Mouse (Mus musculus): Measurements from ENCODE around the gene Hist1h4i.
"Not testable (repeated sequence)": the region's sequence is repeated elsewhere in the genome, so short reads cannot be mapped to it uniquely, and the experiment has no call there.

Gene Hist1h4i

DNA sequence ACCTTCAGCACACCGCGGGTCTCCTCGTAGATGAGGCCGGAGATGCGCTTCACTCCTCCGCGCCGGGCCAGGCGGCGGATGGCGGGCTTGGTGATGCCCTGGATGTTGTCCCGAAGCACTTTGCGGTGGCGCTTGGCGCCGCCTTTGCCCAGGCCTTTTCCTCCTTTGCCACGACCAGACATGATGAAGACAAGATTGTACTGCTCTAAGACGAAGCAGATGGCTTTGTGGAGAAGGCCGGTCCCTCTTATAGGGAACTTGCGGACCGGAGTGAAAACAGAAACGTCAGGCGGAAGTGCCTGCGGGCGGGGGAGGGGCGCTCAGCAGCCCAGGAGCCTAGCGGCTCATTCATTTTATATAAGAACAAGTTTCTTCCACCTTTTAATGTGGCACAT, at the start of gene Hist1h4i:
Gene Hist1h4i (minus strand): TSS at position 221 of the 395 bp plus-strand sequence.
- DNase-seq (ENCODE audit: low read depth in 2 of 2, low spot score in 2 of 2): peak; percentile 79 to 85

DNA sequence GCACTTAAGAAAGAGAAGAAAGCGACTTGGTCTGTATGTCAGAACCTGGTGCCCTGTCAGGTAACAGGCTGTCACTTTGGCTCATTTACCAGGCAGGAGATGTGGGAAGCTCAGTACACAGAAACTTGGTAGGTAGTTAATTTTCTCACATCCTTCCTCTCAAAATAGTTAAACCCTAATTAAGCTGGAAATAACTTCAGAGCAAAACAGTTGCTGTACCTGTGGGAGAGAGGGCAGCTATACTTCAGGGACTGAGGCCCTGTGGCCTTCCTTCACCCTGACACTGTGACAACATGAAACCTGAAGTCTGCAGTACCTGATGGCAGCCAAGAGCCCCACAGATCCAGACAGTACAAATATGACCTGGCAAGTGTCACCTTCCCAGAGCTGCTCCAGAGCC, 43.0 kb upstream of the Hist1h4i start, which contains the start of gene Vmn1r188:
Gene Vmn1r188 (plus strand): TSS at position 301 of the 400 bp plus-strand sequence.
- DNase-seq (ENCODE audit: low read depth in 2 of 2, low spot score in 2 of 2): not testable (repeated sequence)

DNA sequence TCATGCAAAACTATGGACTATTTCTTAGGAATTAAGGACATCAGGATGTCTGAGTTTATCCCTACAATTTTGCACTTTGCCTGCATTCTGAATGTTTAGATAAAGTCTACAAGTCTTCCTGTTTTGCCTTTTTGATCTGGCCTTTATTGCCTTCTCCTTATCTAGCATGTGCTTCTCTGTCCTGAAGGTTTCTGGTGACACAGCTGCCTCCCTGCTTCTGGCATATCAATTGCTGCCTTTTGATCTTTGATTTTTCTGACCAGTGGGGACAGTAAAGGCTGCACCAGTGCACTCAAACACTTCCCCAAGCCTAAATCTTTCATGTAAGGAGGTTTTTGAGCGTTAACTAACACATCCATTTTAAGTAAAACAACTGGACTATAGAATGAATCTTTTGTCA, 22.3 kb upstream of the Hist1h4i start:
- no peak for DNase-seq (ENCODE audit: low read depth in 2 of 2, low spot score in 2 of 2)

DNA sequence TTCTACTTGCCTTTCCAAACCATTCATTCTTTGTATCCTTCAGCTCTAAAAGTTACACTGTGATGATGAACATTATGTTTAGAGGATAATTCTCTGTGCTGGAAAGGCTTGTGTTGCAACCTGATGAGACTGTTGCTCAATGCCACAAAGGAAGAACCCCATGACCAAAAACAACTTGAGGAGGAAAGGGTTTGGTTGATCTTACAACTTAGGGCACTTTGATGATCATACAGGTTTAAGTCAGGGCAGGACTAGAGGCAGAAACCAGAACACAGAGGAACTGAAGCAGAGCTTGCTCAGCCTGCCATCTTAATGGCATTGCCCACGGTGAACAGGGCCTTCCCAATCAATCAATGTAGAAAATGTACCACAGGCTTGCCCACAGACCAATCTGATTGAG, 20.3 kb upstream of the Hist1h4i start:
- DNase-seq (ENCODE audit: low read depth in 2 of 2, low spot score in 2 of 2): no peak

DNA sequence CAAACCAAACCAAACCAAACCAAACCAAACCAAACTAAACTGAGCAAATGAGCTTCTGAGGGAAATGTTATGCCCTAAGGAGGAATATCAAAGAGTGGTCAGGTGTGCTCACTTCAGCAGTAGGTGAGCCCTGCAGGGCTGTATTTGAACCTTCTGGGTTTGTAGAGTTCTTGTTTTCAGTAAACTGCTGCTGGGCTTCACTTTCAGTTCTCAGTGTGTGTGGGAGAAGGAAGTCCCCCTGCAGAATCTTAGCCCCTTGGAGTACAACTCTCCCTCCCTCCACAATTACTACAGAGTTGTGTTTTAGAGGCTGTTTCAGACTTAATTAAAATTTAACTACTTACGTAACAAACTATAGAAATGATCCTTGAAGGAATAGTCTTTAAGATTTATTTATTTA, 12.6 kb upstream of the Hist1h4i start:
- no peak for DNase-seq (ENCODE audit: low read depth in 2 of 2, low spot score in 2 of 2)

DNA sequence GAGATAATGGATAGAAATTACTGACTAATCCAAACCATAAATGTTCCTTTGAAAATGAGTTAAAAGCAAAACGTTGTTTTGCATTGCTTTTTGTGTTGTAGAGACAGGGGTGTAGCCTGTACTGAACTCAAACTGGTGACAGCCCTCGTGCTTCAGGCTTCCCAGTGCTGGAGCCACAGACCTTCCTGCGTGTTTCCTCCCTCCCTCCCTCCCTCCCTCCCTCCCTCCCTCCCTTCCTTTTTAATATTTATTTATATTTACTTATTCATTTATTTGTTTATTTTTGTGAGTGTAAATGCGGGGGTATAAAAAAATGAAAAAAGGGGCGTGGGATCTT, 10.3 kb upstream of the Hist1h4i start:
- DNase-seq (ENCODE audit: low read depth in 2 of 2, low spot score in 2 of 2): no peak

DNA sequence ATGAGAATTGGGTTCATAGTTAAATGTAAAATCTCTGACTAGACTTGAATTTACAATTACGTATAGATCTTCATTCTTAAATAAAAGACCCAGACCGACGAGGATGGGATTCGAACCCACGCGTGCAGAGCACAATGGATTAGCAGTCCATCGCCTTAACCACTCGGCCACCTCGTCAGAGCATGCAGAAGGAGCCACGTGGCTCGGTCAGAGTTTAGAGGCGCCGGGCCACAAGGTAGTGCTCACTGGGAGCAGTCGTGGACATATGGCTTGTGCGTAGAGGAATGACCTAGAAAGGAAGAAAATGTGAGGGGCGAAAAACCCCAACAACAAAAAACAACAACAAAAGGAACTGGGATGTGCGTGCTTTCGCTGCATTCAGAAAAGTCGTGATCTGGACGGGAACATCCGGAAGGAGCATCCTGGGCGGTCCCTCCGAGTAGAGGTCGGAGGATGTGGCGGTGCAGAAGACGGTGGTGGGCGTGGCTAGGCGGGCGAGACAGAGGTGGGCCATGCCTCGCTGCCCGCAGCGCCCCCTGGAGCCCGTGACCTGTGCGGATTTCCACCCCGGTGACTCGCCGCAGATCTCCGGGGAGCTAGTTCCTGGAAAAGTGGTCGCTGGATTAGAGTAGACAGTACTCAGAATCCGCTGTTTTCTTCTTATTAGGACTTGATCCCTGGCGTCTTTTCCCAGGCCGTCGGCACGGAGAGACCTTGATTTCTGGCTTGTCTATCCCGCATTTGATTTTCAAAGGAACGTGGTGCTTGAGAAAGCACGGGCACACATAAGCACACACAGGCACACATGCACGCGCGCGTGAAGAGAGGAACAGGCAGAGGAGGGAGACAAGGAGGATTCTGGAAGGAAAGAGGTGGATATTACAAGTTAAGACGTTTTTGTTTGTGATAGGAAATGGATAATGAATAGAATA, 9.7 kb upstream of the Hist1h4i start:
- DNase-seq (ENCODE audit: low read depth in 2 of 2, low spot score in 2 of 2): peak; percentile 75 to 84

DNA sequence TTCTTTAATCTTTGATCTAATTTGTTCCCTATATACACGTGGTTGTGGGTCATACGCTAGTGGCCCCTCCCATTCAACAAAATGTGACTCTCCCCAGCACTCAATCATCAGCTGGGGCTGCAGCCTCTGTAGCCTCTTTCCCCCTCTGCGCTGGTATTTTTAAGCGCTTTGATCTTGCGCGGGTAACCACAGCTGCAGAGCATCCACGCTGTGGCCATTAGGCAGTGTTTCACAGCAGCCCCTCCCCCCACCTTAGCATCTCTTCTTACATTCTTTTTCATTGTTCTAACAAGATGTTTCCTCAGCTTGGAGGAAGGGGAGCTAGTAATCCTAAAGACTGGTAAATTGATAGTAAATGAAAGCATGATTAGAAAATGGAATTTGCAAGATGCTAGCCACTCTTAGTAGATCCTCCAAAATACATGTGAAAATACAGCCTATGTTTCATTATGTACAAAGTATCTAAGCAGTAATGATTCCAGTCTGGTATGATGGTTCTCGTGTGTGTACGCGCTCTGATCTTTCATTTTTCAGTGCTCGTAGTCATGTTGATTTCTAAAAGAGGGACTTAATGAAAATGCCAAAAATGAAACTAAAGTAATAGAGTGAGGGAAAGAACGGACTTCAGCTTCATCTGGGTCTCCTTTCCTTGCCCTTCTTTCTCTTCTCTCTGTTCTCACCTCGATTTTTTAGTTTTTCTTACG, 8.7 kb upstream of the Hist1h4i start:
- DNase-seq (ENCODE audit: low read depth in 2 of 2, low spot score in 2 of 2): peak in 1 of 2 experiments; percentile 51

DNA sequence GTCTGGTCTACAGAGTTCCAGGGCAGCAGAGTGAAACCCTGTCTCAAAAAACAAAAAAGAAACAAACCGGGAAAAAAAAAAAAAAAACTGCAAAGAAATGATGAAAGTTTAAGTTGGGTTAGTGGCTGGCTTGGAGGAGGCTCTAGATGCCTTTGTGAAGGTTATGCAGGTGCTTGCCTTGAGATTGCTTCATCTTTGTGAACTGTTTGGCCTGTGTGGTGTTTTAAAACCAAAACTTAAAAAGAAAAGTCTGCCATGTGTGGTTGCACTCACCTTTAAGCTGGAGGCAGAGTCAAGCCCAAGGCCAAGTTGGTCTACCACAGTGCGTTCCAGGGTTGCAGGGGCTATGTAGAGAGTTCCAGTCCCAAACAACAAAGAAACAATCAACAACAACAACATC, 7.9 kb upstream of the Hist1h4i start:
- DNase-seq (ENCODE audit: low read depth in 2 of 2, low spot score in 2 of 2): no peak

DNA sequence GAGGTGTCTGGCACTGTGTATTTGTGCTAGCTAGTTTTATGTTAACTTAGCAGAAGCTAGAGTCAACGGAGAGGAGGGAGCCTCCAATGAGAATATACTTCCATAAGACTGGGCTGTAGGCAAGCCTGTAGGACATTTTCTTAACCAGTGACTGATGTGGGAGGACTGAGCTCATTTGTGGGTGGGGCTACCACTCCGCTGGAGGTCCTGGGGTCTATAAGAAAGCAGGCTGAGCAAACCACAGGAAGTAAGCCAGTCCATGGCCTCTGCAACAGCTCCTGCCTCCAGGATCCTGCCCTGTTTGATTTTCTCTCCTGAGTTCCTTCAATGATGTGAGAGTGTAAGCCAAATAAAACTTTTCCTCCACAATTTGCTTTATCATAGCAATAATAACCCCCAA, 4.1 kb upstream of the Hist1h4i start:
- no peak for DNase-seq (ENCODE audit: low read depth in 2 of 2, low spot score in 2 of 2)

DNA sequence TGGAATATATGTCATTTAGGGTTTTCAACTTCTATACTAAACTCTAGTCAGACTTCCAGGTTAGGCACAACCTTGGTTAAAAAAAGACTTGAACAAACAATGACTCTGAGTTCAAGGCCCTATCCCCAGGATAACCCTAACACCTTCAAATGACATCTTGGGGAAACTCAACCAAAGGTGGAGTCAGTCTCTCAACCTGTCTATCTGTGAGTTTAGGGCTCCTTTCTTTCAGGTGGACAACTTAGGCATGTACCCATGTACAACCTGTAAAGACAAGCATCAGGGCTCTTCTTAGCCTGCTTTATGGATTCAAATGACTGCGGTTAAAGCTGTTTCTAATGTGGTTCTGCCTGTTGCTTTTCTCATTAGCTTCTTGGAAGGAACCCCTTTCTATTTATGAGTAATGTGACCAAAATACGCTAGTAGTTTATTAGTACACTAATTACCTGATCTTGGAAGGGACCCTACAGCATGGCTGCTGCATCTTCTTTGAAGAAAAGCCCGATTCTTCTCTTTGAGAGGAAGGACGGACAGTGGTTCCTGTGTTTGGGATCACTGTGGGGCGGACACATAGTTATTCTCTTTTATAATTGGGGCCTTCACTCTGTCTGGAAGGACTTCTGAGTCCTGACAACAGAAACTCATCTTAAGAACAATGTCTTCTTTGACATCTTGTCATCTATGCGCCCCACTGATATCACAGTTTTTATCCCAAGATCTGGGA, 3.4 kb upstream of the Hist1h4i start:
- no peak for DNase-seq (ENCODE audit: low read depth in 2 of 2, low spot score in 2 of 2)

DNA sequence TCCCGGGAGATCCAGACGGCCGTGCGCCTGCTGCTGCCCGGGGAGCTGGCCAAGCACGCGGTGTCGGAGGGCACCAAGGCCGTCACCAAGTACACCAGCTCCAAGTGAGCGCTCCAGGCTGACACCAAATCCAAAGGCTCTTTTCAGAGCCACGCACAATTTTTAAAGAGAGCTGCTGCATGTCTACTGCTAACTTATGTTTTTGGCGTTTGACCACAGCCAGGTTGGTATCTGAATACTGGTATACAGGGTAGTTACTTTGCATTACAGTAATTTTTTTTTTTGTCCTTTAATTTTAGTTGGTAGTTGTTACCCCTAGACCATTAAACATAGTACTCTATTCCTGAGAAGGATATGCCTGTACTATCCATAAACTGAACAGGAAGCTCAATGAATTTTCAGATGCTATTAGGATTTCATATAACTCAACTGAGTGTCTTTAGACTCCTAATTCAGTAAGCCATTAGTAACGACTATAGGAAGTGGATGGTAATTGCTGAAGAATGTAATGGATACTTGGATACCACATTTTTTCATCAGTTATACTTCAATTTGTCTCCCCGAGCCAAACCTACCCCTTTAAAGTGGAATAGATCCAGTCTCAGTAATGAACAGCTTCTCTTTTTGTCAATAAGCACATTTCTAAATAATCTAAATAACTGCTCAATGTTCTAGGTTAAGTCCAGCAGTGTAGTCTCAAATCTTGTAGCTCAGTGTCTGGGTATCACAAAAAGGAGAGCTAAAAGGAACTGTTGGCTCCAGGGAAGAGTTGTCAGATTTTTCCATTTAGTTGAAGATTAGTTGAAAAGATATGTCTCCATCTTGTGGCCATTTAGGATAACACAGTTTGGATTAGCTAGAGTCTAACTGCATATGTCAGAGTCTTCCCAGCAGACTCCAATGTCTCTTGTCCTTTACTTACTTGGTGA, 2.6 kb upstream of the Hist1h4i start:
- DNase-seq (ENCODE audit: low read depth in 2 of 2, low spot score in 2 of 2): no peak

DNA sequence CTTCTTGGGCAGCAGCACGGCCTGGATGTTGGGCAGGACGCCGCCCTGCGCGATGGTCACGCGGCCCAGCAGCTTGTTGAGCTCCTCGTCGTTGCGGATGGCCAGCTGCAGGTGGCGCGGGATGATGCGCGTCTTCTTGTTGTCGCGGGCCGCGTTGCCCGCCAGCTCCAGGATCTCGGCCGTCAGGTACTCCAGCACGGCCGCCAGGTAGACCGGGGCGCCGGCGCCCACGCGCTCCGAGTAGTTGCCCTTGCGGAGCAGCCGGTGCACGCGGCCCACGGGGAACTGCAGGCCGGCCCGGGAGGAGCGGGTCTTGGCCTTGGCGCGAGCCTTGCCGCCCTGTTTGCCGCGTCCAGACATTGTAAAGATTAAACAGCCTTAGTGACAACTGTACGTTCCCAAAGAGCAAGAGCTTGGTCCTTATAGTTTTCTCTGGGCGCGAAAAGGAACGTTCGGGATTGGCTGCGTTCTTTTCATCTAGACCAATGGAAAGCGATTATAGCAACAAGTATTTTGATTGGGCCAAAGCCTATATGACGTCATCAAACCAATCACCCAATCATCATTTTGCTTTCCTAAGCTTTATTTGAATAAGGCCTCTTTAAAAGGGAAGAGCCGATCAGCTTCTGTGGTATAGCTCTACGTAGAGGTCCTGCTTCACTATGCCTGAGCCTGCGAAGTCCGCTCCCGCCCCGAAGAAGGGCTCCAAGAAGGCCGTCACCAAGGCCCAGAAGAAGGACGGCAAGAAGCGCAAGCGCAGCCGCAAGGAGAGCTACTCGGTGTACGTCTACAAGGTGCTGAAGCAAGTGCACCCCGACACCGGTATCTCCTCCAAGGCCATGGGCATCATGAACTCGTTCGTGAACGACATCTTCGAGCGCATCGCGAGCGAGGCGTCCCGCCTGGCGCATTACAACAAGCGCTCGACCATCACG, 1.7 kb upstream of the Hist1h4i start, which contains the start of the genes Hist1h2ag and Hist1h2bj:
Gene Hist1h2ag (minus strand): TSS at position 377 of the 935 bp plus-strand sequence.
Gene Hist1h2bj (plus strand): TSS at position 647 of the 935 bp plus-strand sequence.
- peak; percentile 76 to 86 for DNase-seq (ENCODE audit: low read depth in 2 of 2, low spot score in 2 of 2)

DNA sequence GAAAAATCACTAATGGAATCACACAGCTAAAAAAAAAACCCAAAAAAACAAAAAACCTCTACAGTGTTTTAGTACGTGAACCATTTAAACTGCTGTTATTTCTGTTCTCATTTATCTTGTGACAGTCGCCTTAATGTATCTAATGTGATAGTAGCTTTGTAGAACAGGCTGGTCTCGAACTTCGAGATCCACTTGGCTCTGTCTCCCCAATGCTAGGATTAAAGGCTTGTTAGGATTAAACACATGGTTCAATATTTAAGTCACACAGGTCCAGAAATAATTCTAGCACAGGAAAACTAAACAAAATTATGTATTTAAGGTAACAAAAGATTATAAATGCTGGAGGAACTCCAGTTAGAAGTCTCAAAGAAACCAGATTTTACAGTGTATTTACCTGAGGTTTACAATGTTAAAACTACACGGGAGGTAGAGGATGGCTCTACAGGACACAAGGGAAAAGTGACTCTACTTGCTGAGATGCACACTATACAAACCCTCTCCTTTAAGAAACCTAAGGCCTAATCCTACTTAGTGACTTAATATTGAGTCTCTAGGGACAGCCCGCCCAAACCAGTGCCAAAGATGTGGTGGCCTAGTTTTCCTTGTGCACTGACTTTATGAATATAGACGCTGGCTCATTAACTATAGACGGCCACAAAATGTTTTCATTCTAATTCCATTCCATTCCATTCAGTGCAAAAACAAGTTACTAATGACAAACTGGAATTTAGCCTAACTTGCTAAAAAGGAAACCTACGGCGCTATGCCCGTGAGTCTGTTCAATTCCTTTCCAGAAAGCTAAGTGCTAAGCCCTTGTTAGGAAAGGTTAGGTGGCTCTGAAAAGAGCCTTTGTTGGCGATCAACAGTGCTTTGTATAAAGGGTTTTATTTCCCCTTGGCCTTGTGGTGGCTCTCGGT, 747 bp upstream of the Hist1h4i start:
- DNase-seq (ENCODE audit: low read depth in 2 of 2, low spot score in 2 of 2): no peak

DNA sequence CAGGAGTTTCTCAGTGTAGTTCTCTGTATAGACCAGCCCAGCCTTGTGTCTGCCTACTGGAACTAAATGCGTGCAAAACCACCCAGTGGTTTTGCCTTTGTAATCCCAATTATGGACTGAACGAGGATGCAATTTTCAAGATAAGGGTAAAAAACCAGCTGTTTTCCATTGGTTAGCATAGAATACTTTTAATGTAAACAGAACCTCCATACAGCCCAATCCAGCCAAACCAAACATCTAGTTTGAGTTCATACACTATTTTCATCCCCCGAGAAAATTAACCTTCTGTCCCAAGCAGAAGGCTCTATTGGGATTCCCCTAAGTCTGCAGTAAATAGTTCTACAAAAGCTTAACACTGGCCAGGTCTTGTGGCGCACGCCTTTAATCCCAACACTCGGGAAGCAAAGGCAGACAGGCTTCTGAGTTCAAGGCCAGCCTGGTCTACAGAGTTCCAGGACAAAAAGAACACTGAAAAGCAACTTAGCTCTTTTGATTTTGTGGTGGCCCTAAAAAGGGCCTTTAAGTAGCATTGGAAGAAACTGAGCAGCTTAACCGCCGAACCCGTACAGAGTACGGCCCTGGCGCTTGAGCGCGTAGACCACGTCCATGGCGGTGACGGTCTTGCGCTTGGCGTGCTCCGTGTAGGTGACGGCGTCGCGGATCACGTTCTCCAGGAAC, 559 bp downstream of the Hist1h4i start:
- no peak for DNase-seq (ENCODE audit: low read depth in 2 of 2, low spot score in 2 of 2)

DNA sequence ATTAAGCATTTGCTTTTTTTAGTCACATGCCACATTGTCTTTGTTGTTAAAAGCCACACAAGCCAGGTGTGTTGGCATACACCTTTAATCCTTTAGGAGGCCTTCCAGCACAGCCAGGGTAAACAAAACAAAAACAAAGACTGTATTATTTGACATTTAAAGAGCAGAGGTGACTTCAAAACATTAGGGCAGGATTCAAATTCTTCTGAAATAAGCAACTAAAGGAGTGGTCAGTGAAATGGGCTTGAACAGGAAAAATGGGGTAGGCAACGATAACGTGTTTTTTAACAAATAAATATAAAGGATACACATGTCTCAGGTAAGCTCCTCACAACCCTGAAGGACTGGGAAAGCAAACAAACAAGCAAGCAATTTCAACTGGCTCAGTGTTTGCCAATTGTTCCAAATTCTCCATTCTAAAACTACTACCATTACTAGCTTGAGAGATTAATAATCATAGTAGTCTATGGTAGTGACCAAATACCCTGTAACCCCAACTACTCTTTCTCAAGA, 1.2 kb downstream of the Hist1h4i start:
- no peak for DNase-seq (ENCODE audit: low read depth in 2 of 2, low spot score in 2 of 2)

DNA sequence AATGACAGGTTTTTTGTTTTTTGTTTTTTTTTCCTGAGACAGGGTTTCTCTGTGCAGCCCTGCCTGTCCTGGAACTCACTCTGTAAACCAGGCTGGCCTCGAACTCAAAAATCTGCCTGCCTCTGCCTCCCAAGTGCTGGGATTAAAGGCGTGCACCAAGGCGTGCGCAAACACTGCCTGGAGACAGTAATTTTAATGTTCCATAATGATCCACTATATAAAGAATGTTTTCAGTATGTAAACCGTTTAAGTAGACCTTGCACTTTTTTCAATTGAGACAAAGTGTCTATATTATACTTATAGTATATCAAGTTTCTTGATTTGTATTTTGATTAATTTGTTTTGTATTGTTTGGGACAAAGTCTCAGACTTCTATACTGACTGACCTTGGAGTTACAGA, 1.8 kb downstream of the Hist1h4i start:
- DNase-seq (ENCODE audit: low read depth in 2 of 2, low spot score in 2 of 2): no peak

Measured in CD8-positive naive resting alpha-beta T cell, adult 2 months (primary cell).